Mouse (Mus musculus): ENCODE data around the gene Senp8. TPM values are rescaled to one million over a fixed set of nuclear protein-coding genes. Genes with fewer than 3 reads are reported as not detected.

Gene Senp8
- polyA plus RNA-seq, 1 experiment from 2014 or later = 12.5 TPM

Other genes with a start within 250 kb of the Senp8 start
- gene Hexa, start 211.2 kb downstream of the Senp8 start, polyA plus RNA-seq (2015; fragmentation: Nextera tagmentation; extraction: Ambion mirVana) = 58.9 and 67.1 TPM in 2 replicates
- 0.26 TPM in 1 of 2 replicates, not detected in the other for gene Tmem202, start 210.9 kb downstream of the Senp8 start, polyA plus RNA-seq (2015; fragmentation: Nextera tagmentation; extraction: Ambion mirVana)
- gene Celf6, start 172.8 kb downstream of the Senp8 start, polyA plus RNA-seq (2015; fragmentation: Nextera tagmentation; extraction: Ambion mirVana) = 0.69 and 2.5 TPM in 2 replicates
- gene Parp6, start 133.4 kb downstream of the Senp8 start, polyA plus RNA-seq (2015; fragmentation: Nextera tagmentation; extraction: Ambion mirVana) = 22.9 and 27.6 TPM in 2 replicates
- gene Pkm, start 94.3 kb downstream of the Senp8 start, polyA plus RNA-seq (2015; fragmentation: Nextera tagmentation; extraction: Ambion mirVana) = 1,267 and 1,340 TPM in 2 replicates
- 0.95 and 1.0 TPM in 2 replicates for gene Gramd2, start 70.6 kb downstream of the Senp8 start, polyA plus RNA-seq (2015; fragmentation: Nextera tagmentation; extraction: Ambion mirVana)
- gene Myo9a, start 186 bp upstream of the Senp8 start, polyA plus RNA-seq (2015; fragmentation: Nextera tagmentation; extraction: Ambion mirVana) = 15.1 and 18.7 TPM in 2 replicates
- gene Nr2e3, start 209.9 kb upstream of the Senp8 start, polyA plus RNA-seq (2015; fragmentation: Nextera tagmentation; extraction: Ambion mirVana) = not detected in 2 replicates

All from kidney, embryonic 15.5 days (tissue).